Mouse (Mus musculus) MEL (cell line): ENCODE data around the gene Cyp4a32. TPM values are rescaled to one million over a fixed set of nuclear protein-coding genes. Genes with fewer than 3 reads are reported as not detected.
"Not testable (repeated sequence)": the region's sequence is repeated elsewhere in the genome, so short reads cannot be mapped to it uniquely, and the experiment has no call there.

Source experiments
- DNase-seq: peaks from one replicate; pipeline ENCODE4 v3.0.0; 2011; ENCODE audit warnings: low read depth, low spot score
- H3K27ac ChIP-seq: 2 replicates; pipeline ENCODE4 v1.5.1; 2012; ENCODE audit warnings: low read depth, mild to moderate bottlenecking, control low read depth, low read length, moderate library complexity; ENCODE audit not compliant: control insufficient read depth
- H3K27me3 ChIP-seq, 2 experiments: fragments of 150-350 bp in 1 of 2; sonication (generic) in 1 of 2; 2 replicates each; pipeline ENCODE4 v1.6.1; 2012; ENCODE audit warnings: low read length in 2 of 2, mild to moderate bottlenecking in 2 of 2, improper control_type of control experiment in 1 of 2, moderate library complexity in 1 of 2; ENCODE audit not compliant: insufficient read depth in 2 of 2, control insufficient read depth in 1 of 2
- H3K36me3 ChIP-seq, 2 experiments: 2 replicates each; pipeline ENCODE4 v1.6.1; 2012 to 2014; ENCODE audit warnings: low read length in 2 of 2, improper control_type of control experiment in 1 of 2, inconsistent platforms in 1 of 2, mild to moderate bottlenecking in 1 of 2; ENCODE audit not compliant: insufficient read depth in 2 of 2, control insufficient read depth in 1 of 2
- H3K4me1 ChIP-seq, 2 experiments: fragments of 150-350 bp in 1 of 2; sonication (generic) in 1 of 2; 2 replicates each; pipeline ENCODE4 v1.6.1; 2012; ENCODE audit warnings: low read length in 2 of 2, improper control_type of control experiment in 1 of 2, mild to moderate bottlenecking in 1 of 2; ENCODE audit not compliant: insufficient read depth in 2 of 2, control insufficient read depth in 1 of 2
- H3K4me3 ChIP-seq, 2 experiments: fragments of 150-350 bp in 1 of 2; sonication (generic) in 1 of 2; 2 replicates each; pipeline ENCODE4 v1.5.1; 2012; ENCODE audit warnings: low read depth in 2 of 2, low read length in 2 of 2, mild to moderate bottlenecking in 2 of 2, moderate library complexity in 2 of 2, control low read depth in 1 of 2, improper control_type of control experiment in 1 of 2; ENCODE audit not compliant: control insufficient read depth in 1 of 2, insufficient read depth in 1 of 2
- H3K79me2 ChIP-seq: 2 replicates; pipeline ENCODE4 v1.6.1; 2012; ENCODE audit warnings: mild to moderate bottlenecking, low read length, moderate library complexity; ENCODE audit not compliant: control insufficient read depth, poor library complexity, insufficient read depth
- H3K9ac ChIP-seq: 2 replicates; pipeline ENCODE4 v1.6.1; 2012; ENCODE audit warnings: low read depth, mild to moderate bottlenecking, control low read depth, low read length, moderate library complexity; ENCODE audit not compliant: control insufficient read depth, poor library complexity, severe bottlenecking
- H3K9me3 ChIP-seq: fragments of 150-350 bp; sonication (generic); replicated peaks from 2 replicates; pipeline ENCODE4 v1.6.1; 2012; ENCODE audit warnings: mild to moderate bottlenecking, low read length, improper control_type of control experiment, moderate library complexity; ENCODE audit not compliant: insufficient read depth
- BHLHE40 ChIP-seq: IDR thresholded peaks from 2 replicates; pipeline ENCODE4 v1.6.1; 2012; ENCODE audit warnings: low read depth, mild to moderate bottlenecking, inconsistent platforms, low read length, improper control_type of control experiment, borderline replicate concordance
- CHD2 ChIP-seq: IDR thresholded peaks from 2 replicates; pipeline ENCODE4 v1.6.1; 2011; ENCODE audit warnings: low read length, improper control_type of control experiment
- E2F4 ChIP-seq: IDR thresholded peaks from 2 replicates; pipeline ENCODE4 v1.6.1; 2011; ENCODE audit warnings: low read depth, low read length, improper control_type of control experiment, borderline replicate concordance
- HCFC1 ChIP-seq: IDR thresholded peaks from 2 replicates; pipeline ENCODE4 v1.6.1; 2012; ENCODE audit warnings: low read depth, mild to moderate bottlenecking, inconsistent platforms, low read length, improper control_type of control experiment, moderate library complexity
- JUND ChIP-seq: IDR thresholded peaks from 2 replicates; pipeline ENCODE4 v1.6.1; 2011; ENCODE audit warnings: low read depth, mild to moderate bottlenecking, improper control_type of control experiment, low read length
- MAFK ChIP-seq: IDR thresholded peaks from 2 replicates; pipeline ENCODE4 v1.6.1; 2011; ENCODE audit warnings: low read depth, mild to moderate bottlenecking, low read length, improper control_type of control experiment, borderline replicate concordance
- MAZ ChIP-seq: IDR thresholded peaks from 2 replicates; pipeline ENCODE4 v1.6.1; 2012; ENCODE audit warnings: low read depth, mild to moderate bottlenecking, inconsistent platforms, low read length, improper control_type of control experiment
- MYB ChIP-seq: IDR thresholded peaks from 2 replicates; pipeline ENCODE4 v1.6.1; 2011; ENCODE audit warnings: mild to moderate bottlenecking, low read depth, low read length, improper control_type of control experiment
- NRF1 ChIP-seq: IDR thresholded peaks from 2 replicates; pipeline ENCODE4 v1.6.1; 2014; ENCODE audit warnings: low read depth, mild to moderate bottlenecking, inconsistent platforms, low read length, improper control_type of control experiment, moderate library complexity; ENCODE audit not compliant: poor library complexity, insufficient read depth, severe bottlenecking
- POLR2AphosphoS5 ChIP-seq: IDR thresholded peaks from 2 replicates; pipeline ENCODE4 v1.6.1; 2012; ENCODE audit warnings: low read depth, borderline replicate concordance, mild to moderate bottlenecking, inconsistent platforms, low read length, moderate library complexity, mixed read lengths
- SIN3A ChIP-seq: IDR thresholded peaks from 2 replicates; pipeline ENCODE4 v1.6.1; 2012; ENCODE audit warnings: low read length, improper control_type of control experiment, inconsistent platforms
- SMC3 ChIP-seq: IDR thresholded peaks from 2 replicates; pipeline ENCODE4 v1.6.1; 2011; ENCODE audit warnings: low read depth, low read length, improper control_type of control experiment
- TAL1 ChIP-seq: IDR thresholded peaks from 2 replicates; pipeline ENCODE4 v1.6.1; 2012; ENCODE audit warnings: mild to moderate bottlenecking, inconsistent platforms, low read length, moderate library complexity, mixed read lengths
- TBP ChIP-seq: IDR thresholded peaks from 2 replicates; pipeline ENCODE4 v1.8.0; 2011; ENCODE audit warnings: low read depth, low read length, improper control_type of control experiment
- UBTF ChIP-seq: IDR thresholded peaks from 2 replicates; pipeline ENCODE4 v1.6.1; 2012; ENCODE audit warnings: low read depth, mild to moderate bottlenecking, inconsistent platforms, low read length, improper control_type of control experiment, moderate library complexity, borderline replicate concordance; ENCODE audit not compliant: insufficient read depth
- USF1 ChIP-seq: IDR thresholded peaks from 2 replicates; pipeline ENCODE4 v1.6.1; 2014; ENCODE audit warnings: low read depth, mild to moderate bottlenecking, inconsistent platforms, low read length, improper control_type of control experiment, moderate library complexity
- ZNF384 ChIP-seq: IDR thresholded peaks from 2 replicates; pipeline ENCODE4 v1.6.1; 2012; ENCODE audit warnings: low read depth, mild to moderate bottlenecking, inconsistent platforms, low read length, improper control_type of control experiment
- polyA plus RNA-seq, 2 experiments: library from polyadenylated mRNA; stranded (reverse) in 1 of 2; unstranded in 1 of 2; fragments of >175 nt in 1 of 2; fragments of >200 nt in 1 of 2; gene quantifications; 2 replicates each; pipeline versions ENCODE4 v1.2.1 to v1.2.4; 2012; ENCODE audit warnings: low replicate concordance in 2 of 2, low read depth in 1 of 2; ENCODE audit not compliant: insufficient read length in 2 of 2, insufficient read depth in 1 of 2, missing spikeins in 1 of 2
- total RNA-seq: library from RNA; depleted of rRNA; stranded (reverse); fragments of 300-350 nt; gene quantifications from 2 replicates; pipeline ENCODE4 v1.2.3, GENCODE M21; 2012

The Cyp4a32 gene
- total and polyA plus RNA-seq, 3 experiments, result not detected

DNA sequence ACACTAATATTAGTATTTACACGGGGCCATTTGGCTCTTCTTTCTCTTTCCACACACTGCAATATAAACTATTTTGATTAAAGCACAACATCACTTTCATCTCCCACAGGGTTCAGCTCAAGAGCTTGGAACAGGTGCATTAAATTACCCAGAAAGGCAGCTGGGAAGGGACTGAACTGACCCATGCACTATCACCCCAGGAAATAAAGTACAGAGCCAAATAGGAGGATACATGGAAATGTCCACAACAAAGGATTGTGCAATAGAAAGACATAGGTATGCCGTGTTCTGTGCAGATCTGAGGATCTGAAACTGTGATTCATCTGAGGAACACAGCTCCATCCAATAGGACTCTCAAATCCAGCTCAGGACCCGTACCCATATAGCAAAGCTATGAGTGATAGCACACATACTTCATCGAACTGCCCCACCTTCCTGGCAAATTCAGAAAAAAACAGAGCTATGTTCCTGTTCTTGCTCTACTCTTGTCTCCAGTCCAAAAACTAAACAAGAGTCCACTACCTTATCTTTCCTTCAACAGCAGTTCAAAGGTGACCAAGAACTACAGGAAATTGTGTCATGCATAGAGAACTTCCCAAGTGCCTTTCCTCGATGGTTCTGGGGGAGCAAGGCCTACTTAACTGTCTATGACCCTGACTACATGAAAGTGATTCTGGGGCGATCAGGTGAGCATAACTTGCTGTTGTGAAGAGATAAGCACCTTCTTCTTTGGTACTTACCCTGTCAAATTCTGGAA lies 36.1 kb upstream of the Cyp4a32 start:
- DNase-seq, result not testable (repeated sequence)

DNA sequence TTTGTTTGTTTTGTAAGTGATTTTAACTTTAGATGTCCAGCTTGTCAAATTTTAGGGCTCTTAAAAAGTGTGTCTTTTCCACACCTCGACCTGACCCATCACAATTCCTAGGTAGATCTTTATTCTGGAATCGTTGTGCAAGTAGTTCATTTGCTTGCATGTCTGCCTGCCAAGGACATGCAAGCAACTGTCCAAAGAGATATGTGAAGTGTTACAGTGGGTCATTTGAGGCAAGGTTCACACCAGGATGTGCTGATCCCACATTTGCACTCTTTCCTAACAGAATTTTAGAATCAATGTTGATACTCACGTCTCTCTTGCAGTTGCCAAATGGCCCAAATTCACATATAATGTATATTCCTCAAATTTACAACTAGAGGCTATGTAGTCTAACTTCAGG lies 25.5 kb upstream of the Cyp4a32 start:
- Histone ChIP-seq H3K27ac (no peak overlapping the region), H3K9ac (no peak overlapping the region), H3K4me3 (no peak overlapping the region), H3K9me3 (no peaks in the 10 kb centered on the region), H3K79me2 (no peaks in the 10 kb centered on the region), H3K36me3 (no peaks in the 10 kb centered on the region), H3K4me1 (no peaks in the 10 kb centered on the region)
- DNase-seq, result no peak
- TF ChIP-seq SMC3 (no peak), BHLHE40 (no peak), MAFK (no peak), TAL1 (no peak)
- TF ChIP-seq, all 39 proteins: peak for 0
- H3K27me3 ChIP-seq, result no peaks in the 10 kb centered on the region

More for the DNA sequence above, 36.1 kb upstream of the Cyp4a32 start:
- H3K4me1 ChIP-seq, H3K27me3 ChIP-seq, H3K27ac ChIP-seq, H3K9me3 ChIP-seq, H3K4me3 ChIP-seq, H3K9ac ChIP-seq, H3K36me3 ChIP-seq, H3K79me2 ChIP-seq: not testable (repeated sequence)

DNA sequence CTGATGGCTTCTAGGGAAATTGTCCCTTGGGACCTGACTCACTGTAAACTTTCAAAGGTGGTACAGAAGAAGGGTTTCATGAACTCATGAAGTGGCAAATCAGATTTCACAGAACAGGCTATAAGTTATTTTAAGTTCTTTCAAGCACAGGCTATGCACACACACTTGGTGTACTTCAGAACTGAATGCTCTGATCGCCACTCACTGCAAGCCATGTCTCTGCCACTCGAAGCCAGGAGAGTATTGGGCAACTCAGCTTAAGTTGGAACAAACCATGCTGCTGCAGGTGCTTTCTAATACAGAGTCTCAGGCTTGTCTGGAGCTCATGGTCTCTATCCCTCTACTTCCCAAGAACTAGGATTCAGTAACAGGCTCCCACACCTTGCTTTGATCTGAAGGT lies 25.0 kb upstream of the Cyp4a32 start:
- H3K79me2 ChIP-seq, result no peaks in the 10 kb centered on the region
- no peak for DNase-seq
- H3K27me3 ChIP-seq, result no peaks in the 10 kb centered on the region
- no peak overlapping the region for H3K4me3 ChIP-seq
- H3K4me1 ChIP-seq, result no peaks in the 10 kb centered on the region
- H3K36me3 ChIP-seq, result no peaks in the 10 kb centered on the region
- no peaks in the 10 kb centered on the region for H3K9me3 ChIP-seq
- no peak overlapping the region for H3K9ac ChIP-seq
- TF ChIP-seq MAZ (no peak), NRF1 (no peak), JUND (no peak), E2F4 (no peak), TBP (no peak), CHD2 (no peak), ZNF384 (no peak), POLR2AphosphoS5 (no peak), HCFC1 (no peak), MYB (no peak), SIN3A (no peak), USF1 (no peak), UBTF (no peak)
- H3K27ac ChIP-seq, result no peak overlapping the region
